Mouse (Mus musculus) limb, embryonic 15.5 days (tissue): ENCODE measurements around the gene Nolc1. TPM values are rescaled to one million over a fixed set of nuclear protein-coding genes. Genes with fewer than 3 reads are reported as not detected.
A peak's percentile ranks its signal among the peaks of the same experiment; 100 is the strongest.

ENCODE experiments used
- ATAC-seq: fragments of 200-750 bp; cut with Nextera tagmentation; 2 replicates; pipeline ENCODE4 v1.8.0; 2017; ENCODE audit warnings: low read depth, moderate TSS enrichment; ENCODE audit not compliant: insufficient number of reproducible peaks, low FRiP score, low TSS enrichment
- H3K27ac ChIP-seq: fragments of 300-500 bp; sonication (generic); 2 replicates; pipeline ENCODE4 v1.5.1; 2015; ENCODE audit warnings: moderate library complexity, mild to moderate bottlenecking, inconsistent platforms
- H3K27me3 ChIP-seq: fragments of 300-500 bp; sonication (generic); 2 replicates; pipeline ENCODE4 v1.6.1; 2015; ENCODE audit warnings: inconsistent platforms
- H3K36me3 ChIP-seq: fragments of 300-500 bp; sonication (generic); 2 replicates; pipeline ENCODE4 v1.6.1; 2015; ENCODE audit warnings: inconsistent platforms
- H3K4me1 ChIP-seq: fragments of 300-500 bp; sonication (generic); 2 replicates; pipeline ENCODE4 v1.6.1; 2015; ENCODE audit warnings: inconsistent platforms
- H3K4me2 ChIP-seq: fragments of 300-500 bp; sonication (generic); 2 replicates; pipeline ENCODE4 v1.6.1; 2015; ENCODE audit warnings: mild to moderate bottlenecking, inconsistent platforms
- H3K4me3 ChIP-seq: fragments of 300-500 bp; sonication (generic); 2 replicates; pipeline ENCODE4 v1.5.1; 2015; ENCODE audit warnings: mild to moderate bottlenecking, inconsistent platforms
- H3K9ac ChIP-seq: fragments of 300-500 bp; sonication (generic); 2 replicates; pipeline ENCODE4 v1.6.1; 2015; ENCODE audit warnings: inconsistent platforms
- H3K9me3 ChIP-seq: fragments of 300-500 bp; sonication (generic); 2 replicates; pipeline ENCODE4 v1.6.1; 2016; ENCODE audit warnings: inconsistent platforms
- WGBS: fragments of 180-500 bp; shearing (Covaris S2); methylation state at CpG from one replicate; pipeline ENCODE4 v1.1.7; 2015; 5-methylcytosine and 5-hydroxymethylcytosine counted together
- polyA plus RNA-seq: library from polyadenylated mRNA; unstranded; fragments of >200 nt; fragmentation: Nextera tagmentation; extraction: Ambion mirVana; gene quantifications from 2 replicates; pipeline ENCODE4 v1.2.1, GENCODE M21; 2015

Nolc1 gene
- 70.4 and 79.6 TPM in 2 replicates for polyA plus RNA-seq

DNA sequence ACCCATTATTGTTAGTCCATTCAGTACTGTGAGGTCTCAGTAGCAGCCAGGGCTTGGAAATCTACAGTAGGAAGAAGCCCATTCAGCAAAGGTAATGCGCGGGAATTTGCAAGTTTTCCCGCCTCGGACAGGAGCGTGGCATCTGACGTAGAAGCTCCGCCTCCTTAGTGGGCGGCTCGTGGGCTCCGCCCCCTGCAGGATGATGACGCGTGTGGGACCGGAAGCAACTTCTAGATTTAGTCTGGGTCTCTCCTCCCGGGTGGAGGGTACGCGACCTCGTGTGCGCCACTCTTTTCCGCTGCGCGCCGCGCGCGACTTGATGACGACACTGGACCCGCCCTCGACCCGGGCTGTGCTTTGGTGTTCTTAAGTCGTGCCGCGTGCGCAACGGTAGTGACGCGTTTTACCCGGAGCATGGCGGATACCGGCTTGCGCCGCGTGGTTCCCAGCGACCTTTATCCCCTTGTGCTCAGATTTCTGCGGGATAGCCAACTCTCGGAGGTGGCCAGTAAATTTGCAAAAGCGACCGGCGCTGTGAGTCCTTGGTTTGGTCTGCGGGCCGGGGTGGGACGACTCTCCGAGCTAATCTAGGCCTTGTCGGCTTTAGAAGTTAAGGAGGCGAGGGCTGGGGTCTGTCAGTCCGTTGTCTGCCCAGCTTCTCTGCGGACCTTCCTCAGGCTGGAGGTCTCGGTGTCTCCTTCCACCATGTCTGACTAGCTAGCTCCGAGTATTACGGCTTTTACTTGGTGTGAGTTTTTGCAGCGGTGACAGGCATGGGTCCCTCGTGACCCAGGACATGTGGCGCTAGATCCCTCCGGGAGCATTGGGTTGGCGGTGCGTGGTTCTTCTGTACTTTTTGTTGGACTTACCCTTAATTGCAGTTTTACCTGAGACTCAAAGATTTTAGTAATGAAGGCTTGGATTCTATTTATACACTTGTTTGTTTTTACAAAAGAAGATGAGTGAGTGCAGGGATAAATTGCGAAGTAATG lies at the start of gene Nolc1:
Gene Nolc1, plus strand, starts transcription at position 248 of the 992 bp plus-strand sequence.
- Histone ChIP-seq H3K9me3 (no peaks in the 10 kb centered on the region), H3K4me2 (peak within 1 kb of the TSS; percentile 63), H3K4me1 (peaks cover 20% of the 10 kb centered on the region), H3K9ac (peak within 1 kb of the TSS; percentile 57), H3K36me3 (peaks cover 61% of the 10 kb centered on the region), H3K27ac (peak within 1 kb of the TSS; percentile 78), H3K27me3 (no peaks in the 10 kb centered on the region), H3K4me3 (peak within 1 kb of the TSS; percentile 71)
- under 1% methylated on average over 66 of the region's 66 CpGs for WGBS
- peak; percentile 96 for ATAC-seq

GRCm38 (mm10) chr19:46026567-46026966 lies 49.1 kb upstream of the Nolc1 start:
- 50% methylated on average over 8 of the region's 8 CpGs for WGBS
- Histone ChIP-seq H3K36me3 (peaks cover 14% of the 10 kb centered on the region), H3K27ac (no peak overlapping the region), H3K4me2 (no peak overlapping the region), H3K27me3 (no peaks in the 10 kb centered on the region), H3K4me1 (0 out of 2 replicates have a peak, but pooled peaks cover 7% of the 10 kb centered on the region), H3K9ac (no peak overlapping the region), H3K4me3 (no peak overlapping the region), H3K9me3 (no peaks in the 10 kb centered on the region)
- ATAC-seq = no peak

DNA sequence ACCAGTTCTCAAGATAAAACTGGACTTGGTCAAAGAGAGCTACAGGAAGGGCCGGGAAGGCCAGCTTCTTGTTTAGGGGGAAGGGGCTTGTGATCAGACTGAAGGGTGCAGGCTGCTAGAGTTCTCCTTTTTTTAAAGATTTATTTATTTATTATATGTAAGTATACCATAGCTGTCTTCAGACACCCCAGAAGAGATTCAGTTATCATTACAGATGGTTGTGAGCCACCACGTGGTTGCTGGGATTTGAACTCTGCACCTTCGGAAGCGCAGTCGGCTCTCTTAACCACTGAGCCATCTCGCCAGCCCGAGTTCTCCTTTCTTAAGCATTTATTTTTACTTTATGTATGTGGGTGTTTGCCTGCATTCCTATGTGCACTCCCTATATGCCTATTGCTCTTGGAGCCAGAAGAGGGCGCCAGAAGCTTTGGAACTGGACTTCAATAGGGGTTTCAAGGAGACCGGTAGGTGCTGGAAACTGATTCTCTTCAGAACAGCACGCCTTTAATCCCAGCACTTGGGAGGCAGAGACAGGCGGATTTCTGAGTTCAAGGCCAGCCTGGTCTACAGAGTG lies 46.8 kb upstream of the Nolc1 start:
- Histone ChIP-seq H3K9ac (no peak overlapping the region), H3K36me3 (peaks cover 36% of the 10 kb centered on the region), H3K27me3 (no peaks in the 10 kb centered on the region), H3K4me3 (no peak overlapping the region), H3K4me1 (0 out of 2 replicates have a peak, but pooled peaks cover 7% of the 10 kb centered on the region), H3K27ac (no peak overlapping the region), H3K9me3 (no peaks in the 10 kb centered on the region), H3K4me2 (no peak overlapping the region)
- WGBS = 72% methylated on average over 11 of the region's 11 CpGs
- ATAC-seq = no peak

- Histone ChIP-seq H3K4me1 (0 out of 2 replicates have a peak, but pooled peaks cover 7% of the 10 kb centered on the region), H3K36me3 (peaks cover 45% of the 10 kb centered on the region), H3K4me3 (no peak overlapping the region), H3K9me3 (no peaks in the 10 kb centered on the region), H3K27me3 (no peaks in the 10 kb centered on the region), H3K27ac (no peak overlapping the region), H3K4me2 (no peak overlapping the region), H3K9ac (no peak overlapping the region)
- no peak for ATAC-seq
- WGBS = 93% methylated on average over 1 of the region's 1 CpGs
Observed at GRCm38 (mm10) chr19:46029652-46030051, 46.0 kb upstream of the Nolc1 start.

DNA sequence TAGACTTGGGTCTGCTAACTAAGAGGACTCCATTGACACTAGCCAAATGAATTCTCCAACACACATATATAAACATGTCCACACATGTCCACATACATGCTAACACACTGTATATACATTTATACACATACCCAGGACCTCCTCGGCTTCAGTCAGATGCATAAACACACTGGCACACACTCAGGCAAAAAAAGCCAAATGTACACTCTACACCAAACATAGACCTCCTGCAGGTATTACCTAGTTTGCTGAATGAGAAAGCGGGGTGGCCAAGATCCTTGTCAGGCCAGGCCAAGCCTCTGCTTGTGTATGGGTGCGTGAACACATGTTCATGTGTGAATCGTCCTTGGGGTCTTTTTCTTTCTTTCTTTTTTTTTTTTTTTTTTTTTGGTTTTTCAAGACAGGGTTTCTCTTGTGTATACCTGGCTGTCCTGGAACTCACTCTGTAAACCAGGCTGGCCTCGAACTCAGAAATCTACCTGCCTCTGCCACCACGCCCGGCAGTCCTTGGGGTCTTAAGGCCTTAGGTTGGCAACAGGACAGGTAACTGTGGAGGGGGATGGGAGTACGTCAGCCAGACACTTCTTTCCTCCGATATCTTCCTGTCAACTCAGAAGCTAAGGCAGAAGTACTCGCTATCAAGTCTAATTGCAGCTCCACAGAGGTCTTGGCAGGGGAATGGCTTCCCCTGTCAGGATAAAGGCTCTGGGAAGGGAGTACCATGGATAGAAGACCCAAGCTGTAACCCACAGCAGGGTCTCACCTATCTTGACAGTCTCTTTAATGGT lies 45.3 kb upstream of the Nolc1 start:
- no peak overlapping the region for H3K9ac ChIP-seq
- no peaks in the 10 kb centered on the region for H3K27me3 ChIP-seq
- no peak overlapping the region for H3K4me3 ChIP-seq
- no peak overlapping the region for H3K27ac ChIP-seq
- 95% methylated on average over 10 of the region's 10 CpGs for WGBS
- H3K9me3 ChIP-seq = no peaks in the 10 kb centered on the region
- no peak for ATAC-seq
- H3K4me2 ChIP-seq = no peak overlapping the region
- H3K4me1 ChIP-seq = 0 out of 2 replicates have a peak, but pooled peaks cover 7% of the 10 kb centered on the region
- peaks cover 52% of the 10 kb centered on the region for H3K36me3 ChIP-seq

DNA sequence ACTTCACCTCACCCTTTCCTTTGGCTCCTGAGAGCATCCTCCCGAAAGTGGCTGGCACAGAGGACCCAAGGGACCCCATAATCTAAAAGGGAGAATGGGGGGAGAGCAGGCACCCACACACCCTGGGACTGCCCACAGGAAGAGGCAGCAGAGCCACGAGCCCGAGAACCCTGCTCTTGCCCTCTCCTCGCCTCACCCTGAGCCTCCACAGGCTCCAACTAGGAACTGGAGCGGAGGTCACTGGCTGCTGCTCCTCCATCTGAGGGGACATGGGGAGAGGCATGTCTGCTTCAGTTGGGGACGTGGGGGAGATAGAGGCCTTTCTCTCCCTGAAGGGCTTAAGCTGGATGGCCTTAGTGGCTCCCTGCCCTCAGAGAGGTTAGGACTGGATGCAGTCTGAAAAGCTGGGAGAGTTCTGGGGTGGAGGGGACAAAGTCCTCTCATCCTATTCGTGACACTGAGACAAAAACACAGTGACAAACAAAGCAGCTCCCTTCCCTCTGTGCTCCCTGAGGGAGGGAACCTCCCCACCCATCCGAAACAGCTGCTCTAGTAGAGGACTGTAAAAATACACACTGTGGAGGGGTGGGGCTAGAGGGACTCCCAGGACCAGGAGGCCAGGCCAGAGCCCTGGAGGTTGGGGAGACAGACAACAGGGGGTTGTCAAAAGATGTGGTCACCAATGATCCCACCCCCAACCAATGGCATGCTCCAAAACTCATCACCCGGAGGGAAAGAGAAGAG lies 43.8 kb upstream of the Nolc1 start:
- H3K4me1 ChIP-seq = peaks cover 10% of the 10 kb centered on the region
- no peaks in the 10 kb centered on the region for H3K27me3 ChIP-seq
- H3K9me3 ChIP-seq = no peaks in the 10 kb centered on the region
- H3K36me3 ChIP-seq = peaks cover 62% of the 10 kb centered on the region
- WGBS = 76% methylated on average over 9 of the region's 9 CpGs
- H3K9ac ChIP-seq = no peak overlapping the region
- no peak overlapping the region for H3K27ac ChIP-seq
- 0 out of 2 replicates have a peak, but pooled peaks have one; percentile 25 for ATAC-seq
- H3K4me2 ChIP-seq = no peak overlapping the region
- H3K4me3 ChIP-seq = no peak overlapping the region

DNA sequence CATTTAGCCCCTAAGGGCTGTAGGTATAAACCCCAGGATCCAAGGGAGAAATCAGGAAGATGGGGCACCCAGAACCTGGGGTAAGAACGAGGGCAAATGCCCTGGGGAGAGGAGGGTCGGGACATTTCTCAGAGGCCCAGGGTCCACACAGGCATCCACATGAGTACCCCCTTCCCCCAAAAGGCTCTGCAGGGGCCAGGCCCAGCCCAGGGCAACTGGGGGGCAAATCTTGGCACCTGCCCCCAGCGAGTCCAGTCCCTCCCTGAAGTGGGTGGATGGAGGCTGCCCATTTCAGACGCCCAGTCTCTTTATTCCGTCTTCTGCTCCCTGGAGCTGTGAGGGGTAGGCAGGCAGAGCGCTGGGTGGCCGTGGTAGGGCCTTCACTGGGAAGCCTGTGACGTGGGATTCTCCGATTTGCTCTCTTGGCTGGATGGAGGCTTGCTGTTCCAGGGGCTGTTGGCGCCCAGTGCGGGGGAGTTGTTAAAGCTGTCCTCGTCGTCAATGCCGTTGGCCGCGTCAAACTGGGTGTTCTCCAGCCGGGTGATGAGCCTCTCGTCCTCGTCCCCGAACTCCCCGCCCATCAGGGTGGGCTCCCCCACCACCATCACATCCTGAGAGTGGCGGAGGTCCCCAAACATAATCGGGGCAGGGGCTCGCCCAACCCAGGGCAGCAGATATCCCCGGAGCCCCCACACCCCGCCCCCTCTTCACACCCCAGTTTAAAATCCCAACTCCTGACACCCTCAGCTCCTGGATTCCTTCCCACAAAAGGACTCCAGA lies 42.7 kb upstream of the Nolc1 start:
- peaks cover 20% of the 10 kb centered on the region for H3K4me1 ChIP-seq
- no peak overlapping the region; the same call in 1 of the 2 replicates for H3K27ac ChIP-seq
- H3K4me2 ChIP-seq = no peak overlapping the region
- 85% methylated on average over 26 of the region's 26 CpGs for WGBS
- no peak overlapping the region for H3K9ac ChIP-seq
- H3K27me3 ChIP-seq = no peaks in the 10 kb centered on the region
- peaks cover 62% of the 10 kb centered on the region for H3K36me3 ChIP-seq
- H3K4me3 ChIP-seq = no peak overlapping the region
- no peaks in the 10 kb centered on the region for H3K9me3 ChIP-seq
- ATAC-seq = no peak

GRCm38 (mm10) chr19:46033911-46034310 lies 41.8 kb upstream of the Nolc1 start:
- ATAC-seq = no peak
- 90% methylated on average over 11 of the region's 11 CpGs for WGBS

GRCm38 (mm10) chr19:46035971-46036370 lies 39.7 kb upstream of the Nolc1 start:
- H3K9me3 ChIP-seq = no peaks in the 10 kb centered on the region
- 87% methylated on average over 13 of the region's 13 CpGs for WGBS
- no peaks in the 10 kb centered on the region for H3K27me3 ChIP-seq
- H3K4me2 ChIP-seq = no peak overlapping the region
- no peak overlapping the region for H3K27ac ChIP-seq
- ATAC-seq = no peak
- no peak overlapping the region for H3K4me3 ChIP-seq
- H3K4me1 ChIP-seq = peaks cover 40% of the 10 kb centered on the region
- no peak overlapping the region for H3K9ac ChIP-seq
- H3K36me3 ChIP-seq = peaks cover 52% of the 10 kb centered on the region

More at GRCm38 (mm10) chr19:46033911-46034310, 41.8 kb upstream of the Nolc1 start:
- H3K4me3 ChIP-seq = no peak overlapping the region
- peaks cover 27% of the 10 kb centered on the region for H3K4me1 ChIP-seq
- H3K36me3 ChIP-seq = peaks cover 62% of the 10 kb centered on the region
- H3K27me3 ChIP-seq = no peaks in the 10 kb centered on the region
- H3K9ac ChIP-seq = no peak overlapping the region
- no peak overlapping the region for H3K4me2 ChIP-seq
- H3K9me3 ChIP-seq = no peaks in the 10 kb centered on the region
- H3K27ac ChIP-seq = no peak overlapping the region

DNA sequence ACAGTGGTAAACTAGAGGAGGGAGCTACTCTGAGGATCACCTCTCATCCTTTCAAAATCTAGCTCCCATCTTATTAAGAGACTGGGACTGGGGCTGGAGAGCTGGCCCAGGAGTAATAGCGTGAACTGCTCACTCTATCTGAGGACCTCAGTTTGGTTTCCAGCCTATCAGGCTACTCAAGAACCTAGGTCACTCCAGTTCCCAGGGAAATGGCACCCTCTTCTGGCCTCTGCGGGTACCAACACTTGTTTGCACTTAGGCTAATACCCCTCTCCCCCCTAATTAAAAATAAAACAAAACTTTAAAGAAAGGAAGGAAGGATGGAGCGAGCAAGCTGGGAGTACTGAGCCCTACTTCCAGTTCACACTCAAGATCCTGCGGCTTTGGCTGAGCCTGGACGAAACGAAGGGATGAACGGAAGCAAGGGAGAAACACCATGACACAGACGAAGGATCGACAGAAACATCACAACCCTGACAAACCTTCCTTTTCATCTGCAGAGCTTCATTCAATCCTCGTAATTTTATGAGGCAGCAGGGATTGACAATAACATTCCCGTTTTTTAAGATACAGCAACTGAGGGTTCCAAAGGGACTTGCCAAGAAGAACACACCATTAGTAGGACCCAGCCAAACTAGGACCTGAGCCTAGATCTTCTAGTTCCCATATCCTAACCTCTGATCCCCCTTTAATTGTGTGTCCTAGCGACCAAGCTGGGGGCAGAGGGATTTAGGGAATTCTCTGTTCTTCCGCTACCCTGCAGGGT lies 39.0 kb upstream of the Nolc1 start:
- H3K36me3 ChIP-seq = peaks cover 47% of the 10 kb centered on the region
- H3K4me3 ChIP-seq = peak overlapping the region; percentile 70
- ATAC-seq = no peak
- H3K9ac ChIP-seq = no peak overlapping the region
- peak overlapping the region; percentile 76 for H3K4me2 ChIP-seq
- 69% methylated on average over 13 of the region's 13 CpGs for WGBS
- H3K4me1 ChIP-seq = peaks cover 47% of the 10 kb centered on the region
- no peaks in the 10 kb centered on the region for H3K9me3 ChIP-seq
- H3K27ac ChIP-seq = no peak overlapping the region
- no peaks in the 10 kb centered on the region for H3K27me3 ChIP-seq
